Mouse (Mus musculus): ENCODE results near the gene Tnik. TPM values are rescaled to one million over a fixed set of nuclear protein-coding genes. Genes with fewer than 3 reads are reported as not detected.

Tnik gene
- polyA plus RNA-seq, 1 experiment from 2014 or later = 9.8 TPM

DNA sequence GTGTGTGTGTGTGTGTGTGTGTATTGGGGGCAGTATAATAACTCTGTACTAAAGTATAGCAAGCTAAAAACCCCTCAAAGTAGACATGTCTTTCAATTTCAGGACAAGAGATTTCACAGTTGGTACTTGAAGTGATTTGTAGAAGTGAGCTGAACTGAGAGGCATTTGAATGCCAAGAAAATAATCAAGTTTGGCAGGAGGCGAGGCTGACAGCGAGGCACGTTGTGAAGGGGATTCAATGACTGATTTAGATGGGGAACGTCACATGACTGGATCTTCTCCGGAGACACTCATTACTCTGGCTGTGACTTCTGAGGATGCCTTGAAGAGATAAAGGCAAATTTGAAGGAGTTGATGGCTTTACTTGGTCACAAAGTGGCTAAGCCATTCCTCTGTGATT lies 69.3 kb downstream of the Tnik start:
- H3K27ac ChIP-seq = no peak overlapping the region
- H3K4me1 ChIP-seq = peaks cover 4% of the 10 kb centered on the region
- no peak for ATAC-seq (ENCODE audit: borderline replicate concordance, extremely low read depth, low FRiP score, low TSS enrichment)
- H3K36me3 ChIP-seq = no peaks in the 10 kb centered on the region
- no peak overlapping the region for H3K4me3 ChIP-seq
- WGBS = 53% methylated on average over 5 of the region's 5 CpGs
- H3K9ac ChIP-seq = no peak overlapping the region
- H3K4me2 ChIP-seq = no peak overlapping the region
- H3K9me3 ChIP-seq = no peaks in the 10 kb centered on the region
- H3K27me3 ChIP-seq = no peaks in the 10 kb centered on the region

- peaks cover 4% of the 10 kb centered on the region for H3K4me1 ChIP-seq
- H3K27me3 ChIP-seq = no peaks in the 10 kb centered on the region
- peak overlapping the region; percentile 34 for H3K27ac ChIP-seq
- WGBS = 42% methylated on average over 6 of the region's 6 CpGs
- H3K4me2 ChIP-seq = no peak overlapping the region
- H3K9ac ChIP-seq = no peak overlapping the region
- no peaks in the 10 kb centered on the region for H3K9me3 ChIP-seq
- no peak overlapping the region for H3K4me3 ChIP-seq
- ATAC-seq (ENCODE audit: borderline replicate concordance, extremely low read depth, low FRiP score, low TSS enrichment) = peak; percentile 86
- H3K36me3 ChIP-seq = no peaks in the 10 kb centered on the region
These were observed 70.9 kb downstream of the Tnik start for GRCm38 (mm10) chr3:28333869-28334268.

DNA sequence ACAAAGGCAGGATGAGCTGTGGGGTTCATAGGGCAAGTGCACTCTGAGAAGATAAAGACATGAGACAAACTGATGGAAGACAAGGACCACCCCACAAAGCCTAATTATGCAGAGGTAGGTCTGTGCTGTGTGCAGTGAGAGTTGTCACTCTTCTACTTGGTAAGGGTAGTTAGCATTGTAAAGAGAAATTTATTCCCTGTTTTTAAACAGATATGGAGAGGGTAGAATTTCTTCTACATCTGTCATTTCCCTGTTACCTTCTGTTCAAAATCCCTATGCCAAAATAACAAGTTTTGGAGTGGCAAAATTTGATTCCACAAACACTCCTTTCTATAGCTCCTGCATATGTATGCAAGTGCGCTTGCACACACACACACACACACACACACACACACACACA lies 71.5 kb downstream of the Tnik start:
- no peak for ATAC-seq (ENCODE audit: borderline replicate concordance, extremely low read depth, low FRiP score, low TSS enrichment)
- Histone ChIP-seq H3K4me1 (peaks cover 5% of the 10 kb centered on the region), H3K4me2 (no peak overlapping the region), H3K9ac (no peak overlapping the region), H3K27me3 (no peaks in the 10 kb centered on the region), H3K4me3 (no peak overlapping the region), H3K27ac (peak overlapping the region; percentile 34; the same call in 1 of the 2 replicates), H3K36me3 (no peaks in the 10 kb centered on the region), H3K9me3 (no peaks in the 10 kb centered on the region)
- WGBS = 100% methylated on average over 1 of the region's 1 CpGs

- Histone ChIP-seq H3K4me3 (no peak overlapping the region), H3K4me2 (no peak overlapping the region), H3K9me3 (no peaks in the 10 kb centered on the region), H3K27ac (no peak overlapping the region), H3K27me3 (no peaks in the 10 kb centered on the region), H3K4me1 (0 out of 2 replicates have a peak, but pooled peaks cover 8% of the 10 kb centered on the region), H3K9ac (no peak overlapping the region), H3K36me3 (no peaks in the 10 kb centered on the region)
- WGBS = 54% methylated on average over 8 of the region's 8 CpGs
- no peak for ATAC-seq (ENCODE audit: borderline replicate concordance, extremely low read depth, low FRiP score, low TSS enrichment)
These were observed 77.1 kb downstream of the Tnik start for GRCm38 (mm10) chr3:28340071-28340470.

DNA sequence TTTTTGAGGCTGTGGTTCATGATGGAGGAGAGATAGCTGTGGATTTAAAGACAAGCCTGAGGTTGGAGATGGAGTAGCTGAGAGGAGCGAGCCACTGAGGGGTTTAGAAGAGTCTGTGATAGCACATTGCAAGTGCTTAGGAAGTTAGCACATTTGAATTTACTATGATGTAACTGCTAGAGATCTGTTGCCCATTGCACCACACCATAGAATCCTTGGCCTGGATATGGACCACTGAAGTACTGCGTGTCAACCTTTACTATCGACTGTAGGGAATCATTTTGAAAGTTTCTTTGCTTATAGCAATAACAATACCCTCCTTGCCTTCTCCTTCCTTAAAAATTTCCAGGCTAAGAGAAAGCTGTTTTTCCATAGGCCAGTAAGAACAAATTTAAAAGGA lies 80.2 kb downstream of the Tnik start:
- no peak for ATAC-seq (ENCODE audit: borderline replicate concordance, extremely low read depth, low FRiP score, low TSS enrichment)
- Histone ChIP-seq H3K36me3 (no peaks in the 10 kb centered on the region), H3K4me1 (0 out of 2 replicates have a peak, but pooled peaks cover 8% of the 10 kb centered on the region), H3K27me3 (no peaks in the 10 kb centered on the region), H3K9me3 (no peaks in the 10 kb centered on the region), H3K4me3 (no peak overlapping the region), H3K4me2 (no peak overlapping the region), H3K27ac (no peak overlapping the region), H3K9ac (no peak overlapping the region)
- WGBS = 92% methylated on average over 3 of the region's 3 CpGs

DNA sequence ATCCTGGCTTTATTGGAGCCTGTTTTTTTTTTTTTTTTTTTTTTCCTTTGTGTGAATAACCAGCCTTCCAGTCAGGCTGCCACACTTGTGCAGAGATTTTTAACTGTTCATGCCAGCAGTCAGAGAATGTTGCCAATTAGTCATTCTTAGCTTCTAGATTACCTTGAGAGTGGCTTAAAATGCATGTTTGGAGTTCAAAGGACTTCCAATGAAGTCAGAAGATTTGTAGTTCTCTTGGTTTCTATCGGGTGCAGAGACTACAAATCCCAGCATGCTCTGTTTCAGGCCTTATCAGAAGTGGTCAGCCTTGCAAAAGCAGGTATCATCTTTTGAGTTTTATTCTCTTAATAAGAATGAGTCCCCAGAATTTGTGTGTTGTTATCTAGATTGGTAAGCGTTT lies 80.6 kb downstream of the Tnik start:
- Histone ChIP-seq H3K9me3 (no peaks in the 10 kb centered on the region), H3K9ac (no peak overlapping the region), H3K4me2 (no peak overlapping the region), H3K4me3 (no peak overlapping the region), H3K36me3 (no peaks in the 10 kb centered on the region), H3K27me3 (no peaks in the 10 kb centered on the region), H3K27ac (no peak overlapping the region), H3K4me1 (0 out of 2 replicates have a peak, but pooled peaks cover 8% of the 10 kb centered on the region)
- WGBS = 78% methylated on average over 2 of the region's 2 CpGs
- no peak for ATAC-seq (ENCODE audit: borderline replicate concordance, extremely low read depth, low FRiP score, low TSS enrichment)

DNA sequence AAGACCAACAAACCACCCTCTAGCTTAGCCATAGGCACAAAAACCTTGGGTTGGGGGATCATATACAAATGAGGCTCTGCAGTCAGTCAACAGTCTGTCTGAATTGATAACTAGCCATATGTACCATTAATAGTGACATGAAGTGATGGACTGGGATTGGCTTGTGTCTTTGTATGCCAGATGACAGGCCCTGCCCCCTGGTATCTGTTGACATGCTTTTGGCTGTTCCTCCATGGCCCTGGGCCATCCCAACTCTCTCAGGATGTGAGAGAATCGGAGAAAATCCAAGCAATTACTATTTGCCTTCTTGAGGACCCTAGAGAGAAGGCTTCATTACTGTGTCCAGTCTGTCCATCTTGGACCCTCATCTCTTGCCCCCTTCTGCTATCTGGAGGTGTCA lies 82.4 kb downstream of the Tnik start:
- no peak for ATAC-seq (ENCODE audit: borderline replicate concordance, extremely low read depth, low FRiP score, low TSS enrichment)
- H3K4me2 ChIP-seq = no peak overlapping the region
- H3K27ac ChIP-seq = no peak overlapping the region
- H3K27me3 ChIP-seq = no peaks in the 10 kb centered on the region
- H3K4me3 ChIP-seq = no peak overlapping the region
- no peaks in the 10 kb centered on the region for H3K36me3 ChIP-seq
- 60% methylated on average over 1 of the region's 1 CpGs for WGBS
- H3K9ac ChIP-seq = no peak overlapping the region
- H3K4me1 ChIP-seq = 0 out of 2 replicates have a peak, but pooled peaks cover 4% of the 10 kb centered on the region
- no peaks in the 10 kb centered on the region for H3K9me3 ChIP-seq

DNA sequence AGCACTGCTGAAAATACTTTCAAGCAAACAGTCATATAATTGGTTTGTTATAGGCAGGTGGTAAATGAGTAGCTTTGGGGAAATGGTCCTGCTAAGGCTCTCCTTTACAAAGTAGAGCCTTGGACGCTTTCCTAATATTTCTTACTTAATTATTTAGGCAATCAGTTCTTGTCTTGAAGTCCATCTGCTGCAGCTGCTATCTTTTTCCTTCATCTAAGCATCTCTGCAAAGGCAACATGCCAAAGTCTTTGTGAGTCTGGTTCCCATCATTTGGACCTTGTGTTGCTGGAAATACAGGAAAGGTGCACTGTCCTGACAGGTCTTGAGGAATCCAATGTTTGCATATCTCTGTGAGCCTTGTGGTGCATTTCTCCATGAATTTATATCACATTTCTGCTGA lies 82.9 kb downstream of the Tnik start:
- Histone ChIP-seq H3K9me3 (no peaks in the 10 kb centered on the region), H3K36me3 (no peaks in the 10 kb centered on the region), H3K27ac (no peak overlapping the region), H3K9ac (no peak overlapping the region), H3K4me1 (0 out of 2 replicates have a peak, but pooled peaks cover 4% of the 10 kb centered on the region), H3K27me3 (no peaks in the 10 kb centered on the region), H3K4me2 (no peak overlapping the region), H3K4me3 (no peak overlapping the region)
- WGBS = 94% methylated on average over 1 of the region's 1 CpGs
- ATAC-seq (ENCODE audit: borderline replicate concordance, extremely low read depth, low FRiP score, low TSS enrichment) = no peak

GRCm38 (mm10) chr3:28346476-28346875 lies 83.5 kb downstream of the Tnik start:
- 0 out of 2 replicates have a peak, but pooled peaks cover 4% of the 10 kb centered on the region for H3K4me1 ChIP-seq
- H3K9me3 ChIP-seq = no peaks in the 10 kb centered on the region
- no peak overlapping the region for H3K4me2 ChIP-seq
- no peak overlapping the region for H3K27ac ChIP-seq
- H3K9ac ChIP-seq = no peak overlapping the region
- no peak for ATAC-seq (ENCODE audit: borderline replicate concordance, extremely low read depth, low FRiP score, low TSS enrichment)
- WGBS = 81% methylated on average over 4 of the region's 4 CpGs
- no peaks in the 10 kb centered on the region for H3K27me3 ChIP-seq
- no peak overlapping the region for H3K4me3 ChIP-seq
- no peaks in the 10 kb centered on the region for H3K36me3 ChIP-seq

DNA sequence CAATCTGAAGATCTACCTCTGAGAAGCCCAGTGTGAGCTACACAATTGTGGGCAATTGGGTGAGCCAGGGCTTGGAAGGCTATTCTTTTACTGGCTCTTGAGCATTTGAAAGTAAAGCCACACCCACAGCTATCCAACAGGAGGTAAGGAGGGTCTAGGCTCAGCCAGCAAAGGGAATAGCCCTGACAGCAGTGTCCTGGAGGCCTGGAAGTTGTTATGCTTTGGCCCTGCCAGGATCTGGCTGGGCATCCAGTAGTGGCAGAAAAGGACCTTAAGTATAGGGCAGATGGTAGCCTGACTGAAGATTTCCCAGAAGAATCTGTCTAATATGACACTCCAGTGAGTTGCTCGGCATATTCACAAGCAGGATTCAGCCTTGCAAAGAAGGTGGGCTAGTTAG lies 85.7 kb downstream of the Tnik start:
- Histone ChIP-seq H3K27ac (no peak overlapping the region), H3K36me3 (no peaks in the 10 kb centered on the region), H3K4me3 (no peak overlapping the region), H3K9me3 (no peaks in the 10 kb centered on the region), H3K4me2 (no peak overlapping the region), H3K4me1 (0 out of 2 replicates have a peak, but pooled peaks cover 4% of the 10 kb centered on the region), H3K27me3 (no peaks in the 10 kb centered on the region), H3K9ac (no peak overlapping the region)
- no peak for ATAC-seq (ENCODE audit: borderline replicate concordance, extremely low read depth, low FRiP score, low TSS enrichment)
- 92% methylated on average over 1 of the region's 1 CpGs for WGBS

GRCm38 (mm10) chr3:28350147-28350801 lies 87.3 kb downstream of the Tnik start:
- Histone ChIP-seq H3K27ac (no peak overlapping the region), H3K27me3 (no peaks in the 10 kb centered on the region), H3K4me1 (0 out of 2 replicates have a peak, but pooled peaks cover 4% of the 10 kb centered on the region), H3K9ac (no peak overlapping the region), H3K4me2 (no peak overlapping the region), H3K4me3 (no peak overlapping the region), H3K9me3 (no peaks in the 10 kb centered on the region), H3K36me3 (no peaks in the 10 kb centered on the region)
- WGBS = 61% methylated on average over 10 of the region's 10 CpGs
- no peak for ATAC-seq (ENCODE audit: borderline replicate concordance, extremely low read depth, low FRiP score, low TSS enrichment)

GRCm38 (mm10) chr3:28358391-28358790 lies 95.4 kb downstream of the Tnik start:
- Histone ChIP-seq H3K9me3 (no peaks in the 10 kb centered on the region), H3K4me1 (peaks cover 11% of the 10 kb centered on the region), H3K36me3 (no peaks in the 10 kb centered on the region), H3K9ac (no peak overlapping the region), H3K27ac (no peak overlapping the region), H3K4me3 (no peak overlapping the region), H3K27me3 (no peaks in the 10 kb centered on the region), H3K4me2 (no peak overlapping the region)
- 60% methylated on average over 2 of the region's 2 CpGs for WGBS
- ATAC-seq (ENCODE audit: borderline replicate concordance, extremely low read depth, low FRiP score, low TSS enrichment) = no peak
